Mouse (Mus musculus) urinary bladder, postnatal 25 days (tissue): Measurements from ENCODE around the gene Apoc4.

ENCODE experiments used
- DNase-seq: peaks from one replicate; pipeline ENCODE4 v3.0.0; 2022; ENCODE audit warnings: low spot score

The Apoc4 gene

GRCm38 (mm10) chr7:19681202-19681694, at the start of gene Apoc4, which contains the start of gene Gm44805:
Gene Apoc4, minus strand, starts transcription at chr7:19681479.
Gene Gm44805, minus strand, starts transcription at chr7:19681423.
- DNase-seq, result no peak

- DNase-seq, result no peak
These were observed 45.3 kb upstream of the Apoc4 start for GRCm38 (mm10) chr7:19726541-19726940.

- DNase-seq, result peak; percentile 55
These were observed 42.9 kb upstream of the Apoc4 start for GRCm38 (mm10) chr7:19724167-19724566.

DNA sequence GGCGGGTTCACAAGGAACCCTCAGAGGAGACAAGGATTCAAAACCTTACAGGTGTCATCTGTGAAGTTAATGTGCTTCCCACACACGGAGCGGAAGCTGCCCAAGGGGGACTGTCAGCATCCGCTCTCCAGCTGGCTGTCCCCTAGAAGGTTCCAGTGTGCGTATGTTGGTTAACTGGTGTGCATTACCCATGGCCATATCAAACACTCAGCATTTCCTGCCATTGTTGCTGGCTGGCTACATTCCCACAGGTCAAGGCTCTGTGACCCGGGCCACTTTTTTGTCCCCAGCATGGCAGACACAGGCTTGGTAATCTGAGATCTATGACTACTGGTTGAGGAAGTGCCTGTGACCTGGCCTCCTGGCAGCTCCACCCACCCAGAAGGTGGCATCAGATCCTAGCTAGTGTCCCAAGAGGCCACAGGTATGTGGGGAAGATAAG, 41.5 kb upstream of the Apoc4 start:
- DNase-seq, result no peak

GRCm38 (mm10) chr7:19719200-19719599, 37.9 kb upstream of the Apoc4 start:
- no peak for DNase-seq

- DNase-seq, result no peak
These were observed 37.1 kb upstream of the Apoc4 start for GRCm38 (mm10) chr7:19718297-19718952.

DNA sequence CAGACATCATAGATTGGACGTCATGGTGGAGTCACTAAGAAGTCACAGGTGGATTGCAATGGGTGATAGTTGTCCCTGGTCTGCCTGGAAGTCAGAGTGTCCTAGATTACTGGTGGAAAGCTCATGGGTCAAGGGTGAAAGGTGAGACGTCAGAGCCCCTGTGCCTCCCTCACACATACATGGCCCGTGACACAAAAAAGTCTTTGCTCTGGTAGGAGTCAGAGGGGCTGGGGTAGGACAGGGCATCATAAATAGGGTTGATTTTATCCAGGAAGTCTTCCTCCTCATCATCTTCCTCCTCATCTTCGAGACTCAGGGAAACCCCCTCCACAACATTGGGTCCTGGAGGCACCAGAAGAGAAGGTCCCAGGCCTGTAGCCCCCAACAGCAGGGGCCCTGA, 36.1 kb upstream of the Apoc4 start:
- DNase-seq, result no peak

DNA sequence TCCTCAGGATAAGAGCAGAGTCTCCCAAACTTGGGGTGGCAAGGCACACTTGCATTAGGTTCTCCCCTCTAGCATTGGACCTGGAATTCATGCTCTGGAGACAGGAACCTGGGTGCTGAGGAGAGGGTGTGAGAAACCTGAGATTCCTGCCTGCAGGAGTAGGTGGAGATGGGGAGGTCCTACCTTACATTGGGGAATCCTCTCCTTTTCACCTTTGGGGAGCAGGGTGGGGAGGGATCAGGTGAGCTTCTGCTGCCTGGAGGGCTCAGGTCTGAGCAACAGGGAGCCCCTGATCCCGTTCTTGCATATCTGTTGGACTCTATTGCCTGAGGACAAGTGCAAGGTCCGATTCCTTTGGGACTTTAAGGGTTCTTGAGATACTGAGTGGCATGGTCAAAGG, 35.5 kb upstream of the Apoc4 start:
- DNase-seq, result no peak

- no peak for DNase-seq
These were observed 34.9 kb upstream of the Apoc4 start for GRCm38 (mm10) chr7:19716055-19716682.

DNA sequence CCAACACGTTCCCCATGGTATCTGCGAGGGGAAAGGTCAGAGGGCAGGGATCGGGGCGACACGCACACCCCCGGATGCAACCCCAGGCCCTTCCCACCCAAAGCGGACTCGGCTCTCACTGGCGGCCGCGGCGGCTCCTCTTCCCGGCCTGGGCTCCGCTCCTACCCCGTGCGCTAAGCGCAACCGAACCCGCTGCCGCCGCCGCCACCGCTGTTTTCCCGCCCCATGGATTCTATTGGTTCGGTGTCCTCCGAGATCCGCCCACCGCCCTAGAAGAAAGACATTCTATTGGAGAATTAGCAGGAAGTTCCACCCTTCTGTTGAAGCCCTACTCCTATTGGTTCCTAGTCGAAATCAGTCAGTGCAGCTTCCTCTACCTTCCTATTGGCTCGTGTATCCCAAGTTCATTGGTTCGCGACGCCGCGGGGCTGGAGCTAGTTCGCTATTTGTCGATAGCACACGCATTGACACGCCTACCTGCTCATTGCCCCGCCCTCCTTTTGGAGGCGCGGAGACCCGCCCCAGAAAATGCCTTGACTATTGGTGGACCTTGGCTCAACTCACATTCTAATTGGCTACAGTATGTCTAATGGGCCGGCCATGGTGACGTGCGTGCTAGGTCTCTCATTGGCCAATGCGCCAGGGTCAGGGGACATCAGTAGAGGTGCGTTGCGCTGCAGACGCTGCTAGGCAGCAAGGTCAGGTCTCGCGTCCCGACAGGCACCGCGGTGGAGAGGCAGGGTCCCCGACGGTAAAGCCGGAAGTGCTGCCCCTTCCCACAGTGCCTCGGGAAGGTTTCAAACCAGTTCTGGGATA, 34.2 kb upstream of the Apoc4 start, which contains the start of gene Tomm40:
TSS of gene Tomm40 (minus strand) at position 200 of the 816 bp plus-strand sequence.
- DNase-seq, result peak; percentile 90

DNA sequence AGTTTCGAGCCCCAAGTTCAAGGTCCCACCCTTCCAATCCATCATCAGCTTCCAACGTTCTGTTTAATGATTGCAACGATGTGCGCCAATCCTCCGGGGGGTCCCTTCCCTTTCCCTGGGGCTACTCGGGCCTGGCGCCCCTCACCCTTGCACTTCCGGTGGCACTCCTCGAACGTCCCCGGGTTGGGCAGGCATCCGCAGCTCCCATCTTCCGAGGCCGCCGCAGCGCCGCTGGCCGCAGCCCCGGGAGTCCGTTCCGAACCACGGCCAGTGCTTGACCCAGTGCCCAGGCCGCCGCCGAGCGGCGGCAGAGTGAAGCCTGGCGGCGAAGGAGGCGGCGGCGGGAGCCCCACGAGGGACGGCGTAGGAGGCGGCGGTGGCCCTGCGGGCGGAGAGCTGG, 33.6 kb upstream of the Apoc4 start:
- DNase-seq, result peak; percentile 18

DNA sequence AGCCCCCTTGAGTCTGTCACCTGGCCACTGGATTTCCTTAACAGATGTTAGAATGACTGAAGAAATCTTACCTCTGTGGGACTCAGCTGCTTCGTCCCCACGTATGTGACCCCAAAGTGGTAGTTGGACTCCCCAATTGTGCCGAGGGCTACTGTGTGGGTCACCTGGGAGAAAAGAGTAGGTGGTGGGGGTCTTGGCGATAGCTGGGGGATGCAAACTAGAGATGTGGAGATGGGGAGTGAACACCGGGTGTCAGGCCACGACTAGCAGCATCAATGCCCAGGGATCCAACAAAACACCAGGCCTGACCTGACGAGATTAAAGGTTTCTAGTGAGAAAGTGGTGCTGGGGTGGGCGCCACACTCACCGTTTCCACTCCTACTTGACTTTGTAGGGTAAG, 32.3 kb upstream of the Apoc4 start:
- DNase-seq, result no peak

- no peak for DNase-seq
These were observed 31.9 kb upstream of the Apoc4 start for GRCm38 (mm10) chr7:19713196-19713595.

GRCm38 (mm10) chr7:19712414-19712813, 31.1 kb upstream of the Apoc4 start:
- DNase-seq, result no peak

GRCm38 (mm10) chr7:19710650-19711049, 29.4 kb upstream of the Apoc4 start:
- DNase-seq, result no peak

DNA sequence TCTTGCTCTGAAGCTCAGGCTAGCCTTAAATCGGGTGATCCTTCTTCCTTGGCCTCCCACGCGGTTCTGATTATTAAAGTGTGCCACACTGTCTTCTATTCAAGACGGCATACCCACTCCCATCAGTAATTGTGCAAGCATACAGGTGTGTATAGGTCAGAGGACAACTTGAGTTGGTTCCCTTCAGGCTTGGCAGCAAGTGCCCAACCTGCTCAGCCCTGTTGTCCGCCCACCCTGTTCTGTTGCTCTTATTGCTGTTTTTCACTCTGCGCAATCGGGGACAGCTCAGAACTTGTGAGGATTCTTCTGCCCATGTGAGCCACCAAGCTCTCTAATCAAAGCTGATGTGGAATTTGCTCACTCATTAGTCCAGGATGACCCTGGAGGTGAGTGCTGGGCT, 24.0 kb upstream of the Apoc4 start:
- DNase-seq, result no peak

DNA sequence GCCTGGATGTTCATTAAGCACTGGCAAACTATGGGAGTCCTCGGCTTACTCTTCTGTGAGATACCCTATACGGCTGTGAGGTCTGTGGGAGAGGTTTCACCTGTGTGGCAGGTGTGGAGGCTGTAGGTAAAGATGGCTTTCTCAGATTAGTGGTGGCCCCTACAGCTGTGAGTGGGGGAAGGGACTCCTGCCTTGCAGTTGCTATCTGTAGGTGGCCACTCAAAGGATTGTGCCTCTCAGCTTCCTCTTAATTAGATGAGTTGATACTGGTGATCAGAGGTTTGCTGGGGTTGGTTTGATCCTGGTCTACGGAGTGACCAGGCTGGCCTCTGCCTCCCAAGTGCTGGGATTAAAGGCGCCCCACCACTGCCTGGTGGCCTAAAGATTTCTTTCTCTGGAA, 23.2 kb upstream of the Apoc4 start:
- no peak for DNase-seq

GRCm38 (mm10) chr7:19702859-19703555, 21.7 kb upstream of the Apoc4 start:
- no peak for DNase-seq

DNA sequence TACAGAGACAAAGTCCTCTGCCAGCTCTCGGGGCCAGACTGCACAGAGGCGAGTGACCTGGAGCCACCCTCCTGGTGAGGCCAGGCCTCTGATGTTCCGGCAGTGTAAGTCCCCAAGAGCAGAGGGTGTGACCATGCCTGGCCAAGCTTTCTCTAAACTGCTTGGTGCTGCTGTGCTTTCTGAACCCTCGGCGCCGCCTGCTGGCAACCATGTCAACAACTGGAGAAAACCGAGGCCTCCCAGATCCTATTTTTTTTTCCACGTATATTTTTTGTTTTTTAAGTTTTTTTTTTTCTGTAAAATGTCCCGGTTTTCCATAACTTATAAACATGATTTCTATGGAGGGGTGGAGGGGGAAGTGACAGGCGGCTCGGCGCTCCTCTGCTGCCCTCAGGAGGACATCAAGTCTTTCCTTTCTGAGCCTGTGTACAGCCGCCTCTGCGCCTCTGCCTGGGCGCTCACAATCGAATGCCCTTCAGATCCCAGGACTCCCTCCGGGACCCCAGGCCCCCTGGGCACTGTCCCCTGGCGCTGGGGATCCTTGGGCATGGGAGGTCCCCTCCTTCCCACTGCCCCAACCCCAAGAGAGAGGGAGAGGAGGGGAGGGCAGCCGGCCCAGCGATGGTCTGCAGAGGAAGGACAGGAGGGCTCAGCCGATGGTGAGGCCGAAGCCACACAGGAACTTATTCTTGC, 19.9 kb upstream of the Apoc4 start:
- peak; percentile 67 for DNase-seq

- no peak for DNase-seq
These were observed 19.2 kb upstream of the Apoc4 start for GRCm38 (mm10) chr7:19700299-19701068.

GRCm38 (mm10) chr7:19699827-19700148, 18.5 kb upstream of the Apoc4 start:
- no peak for DNase-seq
